Mouse (Mus musculus) ES-E14 (cell line): ENCODE data around the gene Epsti1. TPM values are rescaled to one million over a fixed set of nuclear protein-coding genes. Genes with fewer than 3 reads are reported as not detected.
"Not testable (repeated sequence)": the region's sequence is repeated elsewhere in the genome, so short reads cannot be mapped to it uniquely, and the experiment has no call there.

Experiments used
- DNase-seq: peaks from one replicate; pipeline ENCODE4 v3.0.0-alpha.2; 2013; ENCODE audit warnings: low read depth, low spot score
- H3K27ac ChIP-seq: 2 replicates; pipeline ENCODE4 v1.5.1; 2012; ENCODE audit warnings: low read depth, mild to moderate bottlenecking, low read length, moderate library complexity, mixed read lengths; ENCODE audit not compliant: poor library complexity, insufficient read depth, severe bottlenecking
- H3K36me3 ChIP-seq: 2 replicates; pipeline ENCODE4 v1.6.1; 2012; ENCODE audit warnings: mild to moderate bottlenecking, low read length, moderate library complexity, mixed read lengths; ENCODE audit not compliant: control insufficient read depth, poor library complexity, insufficient read depth, severe bottlenecking
- H3K4me1 ChIP-seq, 2 experiments: fragments of 150-350 bp in 1 of 2; sonication (generic) in 1 of 2; 2 replicates each; pipeline ENCODE4 v1.6.1; 2012; ENCODE audit warnings: low read length in 2 of 2, mild to moderate bottlenecking in 1 of 2, mixed read lengths in 1 of 2; ENCODE audit not compliant: control insufficient read depth in 2 of 2, insufficient read depth in 2 of 2, poor library complexity in 1 of 2
- H3K4me3 ChIP-seq, 2 experiments: fragments of 150-350 bp in 1 of 2; sonication (generic) in 1 of 2; 2 replicates each; pipeline ENCODE4 v1.5.1; 2012; ENCODE audit warnings: low read length in 2 of 2, low read depth in 1 of 2, mild to moderate bottlenecking in 1 of 2, mixed read lengths in 1 of 2; ENCODE audit not compliant: insufficient read depth in 1 of 2, poor library complexity in 1 of 2, severe bottlenecking in 1 of 2
- H3K9ac ChIP-seq: 2 replicates; pipeline ENCODE4 v1.6.1; 2012; ENCODE audit warnings: low read depth, mild to moderate bottlenecking, low read length, mixed read lengths; ENCODE audit not compliant: poor library complexity, insufficient read depth, severe bottlenecking
- H3K9me3 ChIP-seq: fragments of 150-350 bp; sonication (generic); 2 replicates; pipeline ENCODE4 v1.6.1; 2012; ENCODE audit warnings: low read depth, mild to moderate bottlenecking, low read length; ENCODE audit not compliant: control insufficient read depth, insufficient read depth
- CHD2 ChIP-seq: IDR thresholded peaks from 2 replicates; pipeline ENCODE4 v1.6.1; 2014; ENCODE audit warnings: mild to moderate bottlenecking, low read depth, low read length, inconsistent platforms
- HCFC1 ChIP-seq: IDR thresholded peaks from 2 replicates; pipeline ENCODE4 v1.6.1; 2012; ENCODE audit warnings: low read length, inconsistent platforms, borderline replicate concordance; ENCODE audit not compliant: insufficient read depth
- MAFK ChIP-seq: IDR thresholded peaks from 2 replicates; pipeline ENCODE4 v1.6.1; 2014; ENCODE audit warnings: mild to moderate bottlenecking, low read depth, low read length, inconsistent platforms; ENCODE audit not compliant: insufficient read depth
- ZC3H11A ChIP-seq: IDR thresholded peaks from 2 replicates; pipeline ENCODE4 v1.6.1; 2012; ENCODE audit warnings: low read depth, mild to moderate bottlenecking, inconsistent platforms, low read length, borderline replicate concordance
- ZNF384 ChIP-seq: IDR thresholded peaks from 2 replicates; pipeline ENCODE4 v1.6.1; 2012; ENCODE audit warnings: low read depth, low read length, inconsistent platforms
- in situ Hi-C, 2 experiments: fragments of 600-800 bp; cut with MboI; formaldehyde crosslinking; loops; one replicate each; pipeline ENCODE4 v1.15.1; 2025; ENCODE audit warnings: low sequenced_read_pairs in 2 of 2, inconsistent platforms in 1 of 2; ENCODE audit not compliant: unreplicated experiment in 2 of 2
- total RNA-seq: library from RNA; depleted of rRNA; stranded (reverse); fragments of 300-350 nt; gene quantifications from 2 replicates; pipeline ENCODE4 v1.2.3, GENCODE M21; 2012

Epsti1 gene
- total RNA-seq, 1 experiment = not detected

DNA sequence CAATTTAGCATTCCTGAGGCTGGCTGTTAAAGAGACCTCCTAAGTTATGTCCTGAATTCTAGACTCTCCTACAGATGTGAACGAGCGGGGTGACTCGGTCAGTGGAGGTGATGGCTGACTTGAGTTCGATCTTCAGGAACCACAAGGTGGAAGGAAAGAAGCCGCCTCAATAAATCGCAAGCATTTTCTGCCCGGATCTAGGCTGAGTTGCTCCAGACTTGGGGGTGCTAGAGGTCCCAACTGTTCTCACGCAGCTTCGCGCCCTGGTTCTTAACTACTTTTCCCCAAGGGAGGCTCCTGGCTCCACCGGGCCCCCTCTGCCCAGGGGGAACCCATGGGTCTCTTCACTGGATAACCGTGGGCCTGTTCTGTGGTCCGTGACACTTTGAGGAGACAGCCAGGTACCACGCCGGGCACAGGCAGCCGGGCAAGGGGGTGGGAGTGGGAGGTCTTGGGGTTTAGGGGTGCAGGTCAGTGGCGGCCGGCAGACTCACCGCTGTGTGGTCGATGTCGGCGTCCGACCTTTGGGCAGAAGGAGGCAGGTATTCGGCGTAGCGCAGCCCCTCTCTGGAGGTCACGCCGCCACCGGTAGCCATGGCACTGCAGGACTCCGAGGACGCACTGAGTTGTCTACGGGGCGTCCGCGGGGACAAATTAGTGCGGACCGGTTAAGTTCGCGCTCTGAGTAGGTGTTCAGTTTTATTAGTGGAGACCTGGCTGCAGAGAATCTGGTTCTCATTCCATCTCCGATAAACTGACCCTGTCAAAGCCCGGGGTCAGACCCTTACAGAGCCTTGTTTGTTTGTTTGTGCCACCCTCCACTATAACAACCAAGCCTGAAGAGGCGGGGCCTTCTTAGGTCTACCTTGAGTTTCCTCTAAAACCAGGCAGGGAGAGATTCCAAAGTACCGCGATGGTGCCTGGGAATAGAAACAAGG, 29.5 kb upstream of the Epsti1 start, which contains the start of gene Dnajc15:
Gene Dnajc15, minus strand, starts transcription at position 822 of the 938 bp plus-strand sequence.
- peak within 1 kb of the TSS; percentile 89 for H3K9ac ChIP-seq
- H3K4me1 ChIP-seq = peaks cover 0 to 4% of the 10 kb centered on the region in 2 experiments; a peak in 1 of 4 replicates
- peaks cover 3% of the 10 kb centered on the region; the same call in 1 of the 2 replicates for H3K36me3 ChIP-seq
- in situ Hi-C loops = no loop called here
- H3K9me3 ChIP-seq = no peaks in the 10 kb centered on the region
- DNase-seq = peak; percentile 77
- TF ChIP-seq CHD2 = peak; percentile 43; the same call in 1 of the 2 replicates
- no peak for TF ChIP-seq MAFK
- peak within 1 kb of the TSS; percentile 87 to 92 for H3K4me3 ChIP-seq
- no peak within 1 kb of the TSS for H3K27ac ChIP-seq

DNA sequence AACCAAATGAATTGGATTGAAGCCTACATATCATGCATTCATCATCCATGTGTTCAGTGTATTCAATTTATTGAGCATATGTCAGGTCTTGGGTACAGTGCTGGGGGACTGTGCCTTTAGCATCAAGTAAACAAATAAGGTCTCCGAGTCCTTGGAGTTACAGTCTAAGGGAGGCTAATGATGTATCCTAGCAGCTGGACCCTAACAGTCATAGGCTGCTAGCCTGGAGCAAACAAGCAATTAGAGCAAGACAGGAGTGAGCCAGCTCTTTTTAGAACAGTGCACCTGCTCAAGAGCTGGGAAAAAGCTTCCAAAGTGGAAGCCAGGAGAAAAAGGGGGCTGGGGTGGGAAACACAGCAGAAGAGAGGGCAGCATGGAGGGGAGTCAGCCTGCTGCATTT, 27.8 kb upstream of the Epsti1 start:
- no peak for TF ChIP-seq ZNF384
- TF ChIP-seq MAFK = no peak
- no peak for TF ChIP-seq CHD2
- TF ChIP-seq HCFC1 = no peak
- TF ChIP-seq ZC3H11A = no peak
- in situ Hi-C loops = no loop called here
- Histone ChIP-seq H3K4me1 (peaks cover 0 to 4% of the 10 kb centered on the region in 2 experiments; a peak in 1 of 4 replicates), H3K9me3 (no peaks in the 10 kb centered on the region), H3K27ac (no peak overlapping the region), H3K36me3 (no peaks in the 10 kb centered on the region), H3K9ac (no peak overlapping the region), H3K4me3 (no peak overlapping the region)
- DNase-seq = no peak

DNA sequence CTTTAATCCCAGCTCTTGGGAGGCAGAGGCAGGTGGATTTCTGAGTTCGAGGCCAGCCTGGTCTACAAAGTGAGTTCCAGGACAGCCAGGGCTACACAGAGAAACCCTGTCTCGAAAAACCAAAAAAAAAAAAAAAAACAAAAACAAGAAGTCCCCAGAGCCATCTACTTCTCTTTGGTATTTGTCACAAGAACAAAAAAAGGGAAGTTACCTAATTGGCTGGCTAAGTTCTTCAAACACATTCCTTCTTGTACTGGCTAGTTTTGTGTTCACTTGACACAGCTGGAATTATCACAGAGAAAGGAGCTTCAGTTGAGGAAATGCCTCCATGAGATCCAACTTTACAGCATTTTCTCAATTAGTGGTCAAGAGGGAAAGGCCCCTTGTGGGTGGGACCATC, 26.2 kb upstream of the Epsti1 start:
- H3K36me3 ChIP-seq, H3K9me3 ChIP-seq, H3K4me1 ChIP-seq, in situ Hi-C loops, H3K4me3 ChIP-seq, H3K27ac ChIP-seq, DNase-seq, H3K9ac ChIP-seq: not testable (repeated sequence)

DNA sequence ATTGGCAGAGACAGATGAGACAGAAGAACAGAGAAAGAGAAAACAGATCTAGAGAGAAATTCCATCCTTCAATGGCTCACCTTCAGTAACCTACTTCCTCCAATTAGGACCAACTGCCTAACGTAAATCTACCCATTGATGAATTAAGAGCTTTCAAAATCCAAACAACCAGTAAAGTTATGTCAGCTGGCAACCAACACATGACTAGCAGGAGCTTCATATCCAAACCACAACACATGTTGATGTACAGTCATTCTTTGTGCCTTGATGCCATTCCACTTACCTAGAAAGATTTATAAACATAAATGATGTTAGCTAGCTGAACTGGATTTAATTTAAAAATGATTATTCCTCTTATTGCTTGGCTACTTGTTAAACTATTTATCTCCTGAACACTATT, 22.0 kb upstream of the Epsti1 start:
- Histone ChIP-seq H3K9me3 (no peaks in the 10 kb centered on the region), H3K27ac (no peak overlapping the region), H3K36me3 (no peaks in the 10 kb centered on the region), H3K4me1 (no peaks in the 10 kb centered on the region), H3K9ac (no peak overlapping the region), H3K4me3 (no peak overlapping the region)
- TF ChIP-seq MAFK = no peak
- TF ChIP-seq ZC3H11A = no peak
- TF ChIP-seq ZNF384 = no peak
- TF ChIP-seq HCFC1 = no peak
- no peak for TF ChIP-seq CHD2
- in situ Hi-C loops = no loop called here
- no peak for DNase-seq

DNA sequence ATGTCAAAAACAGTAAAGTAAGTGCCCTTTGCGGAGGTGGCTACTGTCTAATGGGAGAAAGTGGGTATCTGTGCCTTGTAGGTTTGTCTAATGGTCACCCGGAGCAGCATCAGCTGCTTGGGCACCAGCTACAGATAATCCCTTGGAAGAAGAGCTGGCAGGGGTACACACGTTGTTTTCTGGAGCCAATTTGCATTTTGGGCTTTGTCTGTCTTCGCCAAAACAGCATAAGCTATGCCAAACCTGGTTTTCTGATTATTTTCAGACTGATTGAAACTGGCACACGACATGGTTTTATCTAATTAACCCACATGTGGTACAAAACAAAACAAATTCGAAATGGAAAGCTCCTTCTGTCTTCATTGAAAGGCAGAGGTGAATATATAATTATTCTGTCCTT, 21.4 kb upstream of the Epsti1 start:
- H3K4me3 ChIP-seq = no peak overlapping the region
- H3K36me3 ChIP-seq = no peaks in the 10 kb centered on the region
- no peaks in the 10 kb centered on the region for H3K4me1 ChIP-seq
- H3K9me3 ChIP-seq = no peaks in the 10 kb centered on the region
- TF ChIP-seq CHD2 (no peak), ZC3H11A (no peak), ZNF384 (no peak), HCFC1 (no peak), MAFK (no peak)
- H3K27ac ChIP-seq = no peak overlapping the region
- no peak overlapping the region for H3K9ac ChIP-seq
- in situ Hi-C loops = no loop called here
- DNase-seq = no peak
